Mouse (Mus musculus) left cerebral cortex, adult 2 months (tissue): Measurements from ENCODE around the gene Sfi1. TPM values are rescaled to one million over a fixed set of nuclear protein-coding genes. Genes with fewer than 3 reads are reported as not detected.
"Not testable (repeated sequence)": the region's sequence is repeated elsewhere in the genome, so short reads cannot be mapped to it uniquely, and the experiment has no call there.

Source experiments
- DNase-seq, 2 experiments: peaks; one replicate each; pipeline ENCODE4 v3.0.0; 2021 to 2022; ENCODE audit warnings: low spot score in 2 of 2, mixed read lengths in 1 of 2; ENCODE audit errors: extremely low spot score in 1 of 2
- H3K27ac ChIP-seq: fragments of 200-600 bp; 2 replicates; pipeline ENCODE4 v1.8.1; 2022
- H3K4me3 ChIP-seq: fragments of 200-600 bp; 2 replicates; pipeline ENCODE4 v1.8.1; 2022
- CTCF ChIP-seq: fragments of 200-600 bp; IDR thresholded peaks from 2 replicates; pipeline ENCODE4 v1.8.1; 2022; ENCODE audit warnings: antibody characterized with exemption, mild to moderate bottlenecking, moderate library complexity
- intact Hi-C: fragments of 180-260 bp; cut with DNase I; formaldehyde crosslinking; loops from one replicate; pipeline ENCODE4 v1.15.1; 2025
- total RNA-seq, 2 experiments: library from RNA; stranded (reverse); gene quantifications; 2 replicates each; pipeline ENCODE4 v1.2.3; 2021

The Sfi1 gene
- total RNA-seq, 2 experiments from 2014 or later, result 73.5 to 78.7 TPM

GRCm38 (mm10) chr11:3202231-3202701, 9.0 kb upstream of the Sfi1 start, which contains the start of gene Eif4enif1:
Eif4enif1 (plus strand) TSS chr11:3202392.
- TF ChIP-seq CTCF, result no peak
- intact Hi-C loops, result loop anchor here (1.0 kb wide), 1 partner anchor 88 kb away; no protein-coding TSS in a partner anchor
- Histone ChIP-seq H3K4me3 (peak within 1 kb of the TSS; percentile 34), H3K27ac (peak within 1 kb of the TSS; percentile 62)
- DNase-seq, result peak; percentile 88 to 89

- no peak for DNase-seq
- Histone ChIP-seq H3K4me3 (peak overlapping the region; percentile 25), H3K27ac (no peak overlapping the region)
- no peak for TF ChIP-seq CTCF
- intact Hi-C loops, result loop anchor here (1.0 kb wide), 1 partner anchor 89 kb away; no protein-coding TSS in a partner anchor
Measured at GRCm38 (mm10) chr11:3201326-3202230, 8.3 kb upstream of the Sfi1 start.

- intact Hi-C loops, DNase-seq, H3K4me3 ChIP-seq, H3K27ac ChIP-seq: not testable (repeated sequence)
Measured at GRCm38 (mm10) chr11:3200636-3201035, 7.4 kb upstream of the Sfi1 start.

DNA sequence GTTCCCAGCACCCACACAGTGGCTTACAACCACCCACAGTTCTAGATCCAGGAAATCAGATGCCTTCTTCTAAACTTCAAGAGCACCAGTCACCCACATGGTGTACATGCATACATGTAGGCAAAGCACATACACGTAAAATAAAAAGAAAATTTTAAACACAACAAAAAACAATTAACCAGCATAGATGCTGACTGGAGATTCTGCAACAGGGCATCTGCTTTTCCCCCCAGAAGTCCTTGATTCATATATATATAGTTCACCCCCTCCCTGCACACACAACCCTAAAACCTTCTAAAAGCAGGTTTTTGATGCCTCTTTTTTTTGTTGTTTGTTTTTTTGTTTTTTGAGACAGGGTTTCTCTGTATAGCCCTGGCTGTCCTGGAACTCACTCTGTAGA, 10.6 kb downstream of the Sfi1 start:
- DNase-seq, result not testable (repeated sequence)

DNA sequence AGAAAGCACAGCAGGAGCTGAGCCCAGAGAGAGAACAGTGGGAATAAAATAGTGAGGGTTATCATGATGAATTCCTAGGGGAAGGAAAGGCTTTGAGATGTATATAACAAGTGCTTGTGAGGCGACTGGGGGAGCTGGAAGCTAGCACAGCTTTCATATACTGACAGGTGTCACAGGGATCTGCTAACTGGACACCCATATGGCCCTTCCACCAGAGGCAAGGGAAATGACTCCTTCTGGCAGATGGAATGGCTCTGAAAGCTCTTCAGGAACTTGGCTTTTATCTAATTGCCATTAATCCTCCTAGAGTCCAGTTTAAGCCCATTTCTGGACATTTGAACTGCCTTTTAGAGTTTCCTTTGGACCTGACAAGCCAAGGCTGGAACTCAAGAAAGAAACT, 11.3 kb downstream of the Sfi1 start:
- H3K4me3 ChIP-seq, H3K27ac ChIP-seq, DNase-seq, intact Hi-C loops: not testable (repeated sequence)

More for the DNA sequence above, 10.6 kb downstream of the Sfi1 start:
- H3K27ac ChIP-seq, H3K4me3 ChIP-seq, intact Hi-C loops: not testable (repeated sequence)

- H3K27ac ChIP-seq, intact Hi-C loops, H3K4me3 ChIP-seq: not testable (repeated sequence)
- peak; percentile 78 for DNase-seq
Measured at GRCm38 (mm10) chr11:3181250-3181649, 12.0 kb downstream of the Sfi1 start.

- H3K4me3 ChIP-seq, DNase-seq, H3K27ac ChIP-seq, intact Hi-C loops: not testable (repeated sequence)
Measured at GRCm38 (mm10) chr11:3180510-3181160, 12.6 kb downstream of the Sfi1 start.

- H3K4me3 ChIP-seq, intact Hi-C loops, H3K27ac ChIP-seq: not testable (repeated sequence)
- peak; percentile 32 to 40 for DNase-seq
Measured at GRCm38 (mm10) chr11:3179726-3180092, 13.6 kb downstream of the Sfi1 start.

GRCm38 (mm10) chr11:3178968-3179725, 14.1 kb downstream of the Sfi1 start:
- H3K27ac ChIP-seq, H3K4me3 ChIP-seq, intact Hi-C loops: not testable (repeated sequence)
- DNase-seq, result peak in 1 of 2 experiments; percentile 32

- intact Hi-C loops, H3K4me3 ChIP-seq, H3K27ac ChIP-seq: not testable (repeated sequence)
- DNase-seq, result peak; percentile 76 to 77
Measured at GRCm38 (mm10) chr11:3173425-3174318, 19.6 kb downstream of the Sfi1 start.

GRCm38 (mm10) chr11:3172526-3172925, 20.7 kb downstream of the Sfi1 start:
- DNase-seq, H3K4me3 ChIP-seq, intact Hi-C loops, H3K27ac ChIP-seq: not testable (repeated sequence)

DNA sequence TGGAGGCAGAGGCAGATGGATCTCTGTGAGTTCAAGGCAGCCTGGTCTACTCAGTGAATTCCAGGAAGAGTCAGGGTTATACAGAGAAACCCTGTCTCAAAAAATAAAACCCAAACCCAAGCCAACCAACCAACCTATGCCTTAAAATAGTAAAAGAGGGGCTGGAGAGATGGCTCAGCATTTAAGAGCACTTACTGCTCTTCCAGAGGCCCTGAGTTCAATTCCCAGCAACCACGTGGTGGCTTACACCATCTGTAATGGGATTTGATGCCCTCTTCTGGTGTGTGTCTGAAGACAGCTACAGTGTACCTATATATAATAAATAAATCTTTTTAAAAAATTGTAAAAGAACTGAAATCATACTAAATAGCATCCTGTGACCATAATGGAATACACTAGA, 21.3 kb downstream of the Sfi1 start:
- peak; percentile 45 to 67 for DNase-seq
- H3K4me3 ChIP-seq, H3K27ac ChIP-seq, intact Hi-C loops: not testable (repeated sequence)

DNA sequence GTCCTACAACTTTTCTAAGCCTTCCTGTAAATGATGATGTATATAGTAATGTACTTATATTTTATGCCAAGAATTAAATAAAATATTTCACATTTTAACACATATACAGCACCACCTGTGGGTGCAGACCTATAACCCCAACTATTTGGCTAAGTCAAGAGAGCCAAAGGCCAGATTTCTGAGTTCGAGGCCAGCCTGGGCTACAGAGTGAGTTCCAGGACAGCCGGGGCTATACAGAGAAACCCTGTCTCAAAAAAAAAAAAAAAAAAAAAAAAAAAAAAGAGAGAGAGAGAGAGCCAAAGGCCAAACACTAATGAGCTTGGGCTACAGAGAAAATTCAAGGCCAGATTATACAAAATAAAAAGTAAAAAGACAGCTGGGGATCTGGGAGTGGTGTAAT, 24.2 kb downstream of the Sfi1 start:
- H3K4me3 ChIP-seq, intact Hi-C loops, H3K27ac ChIP-seq: not testable (repeated sequence)
- peak; percentile 43 to 47 for DNase-seq

DNA sequence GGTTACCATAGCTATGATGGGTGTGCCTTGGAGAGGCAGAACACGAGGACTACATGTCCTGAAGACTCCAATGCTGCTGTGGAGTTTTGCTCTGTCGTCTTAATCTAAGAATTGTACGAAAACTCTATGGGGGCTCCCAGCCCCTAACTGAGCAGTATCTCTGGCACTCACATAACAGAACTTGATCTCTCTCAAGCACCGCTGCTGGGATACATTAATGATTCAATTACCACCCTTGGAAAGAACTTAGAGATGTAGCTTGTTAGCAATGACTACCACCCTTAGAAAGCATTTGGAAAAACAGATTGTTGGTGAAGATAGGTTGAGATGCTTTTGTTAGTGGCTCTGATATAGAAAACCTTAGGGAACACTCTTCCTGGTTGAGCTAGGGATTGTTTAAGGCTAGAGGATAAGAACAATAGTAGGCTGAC, 25.7 kb downstream of the Sfi1 start:
- H3K27ac ChIP-seq, intact Hi-C loops, H3K4me3 ChIP-seq: not testable (repeated sequence)
- peak; percentile 41 to 54 for DNase-seq

DNA sequence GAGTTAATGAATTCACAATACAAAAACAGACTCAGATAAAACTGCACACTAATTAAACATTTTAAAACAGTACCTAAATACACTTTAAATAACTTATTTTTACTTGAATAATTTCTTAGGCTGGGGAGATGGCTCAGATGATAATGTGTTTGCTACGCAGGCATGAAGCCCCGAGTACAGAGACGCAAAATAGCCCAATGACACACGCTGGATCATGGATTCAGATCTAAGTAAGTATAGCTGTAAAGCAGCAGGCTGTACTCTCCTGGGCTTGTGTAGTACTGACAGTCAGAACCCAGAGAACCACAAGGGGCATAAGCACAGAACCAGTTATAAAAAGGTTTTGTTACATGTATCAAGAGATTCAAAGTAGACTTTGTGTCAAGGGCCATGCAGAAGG, 26.1 kb downstream of the Sfi1 start:
- H3K4me3 ChIP-seq, DNase-seq, H3K27ac ChIP-seq, intact Hi-C loops: not testable (repeated sequence)
